Mouse (Mus musculus): ENCODE results near the gene Gsdma3. TPM values are rescaled to one million over a fixed set of nuclear protein-coding genes. Genes with fewer than 3 reads are reported as not detected.
"Not testable (repeated sequence)": the region's sequence is repeated elsewhere in the genome, so short reads cannot be mapped to it uniquely, and the experiment has no call there.

Gene Gsdma3
- polyA plus RNA-seq, 1 experiment from 2014 or later = not detected

DNA sequence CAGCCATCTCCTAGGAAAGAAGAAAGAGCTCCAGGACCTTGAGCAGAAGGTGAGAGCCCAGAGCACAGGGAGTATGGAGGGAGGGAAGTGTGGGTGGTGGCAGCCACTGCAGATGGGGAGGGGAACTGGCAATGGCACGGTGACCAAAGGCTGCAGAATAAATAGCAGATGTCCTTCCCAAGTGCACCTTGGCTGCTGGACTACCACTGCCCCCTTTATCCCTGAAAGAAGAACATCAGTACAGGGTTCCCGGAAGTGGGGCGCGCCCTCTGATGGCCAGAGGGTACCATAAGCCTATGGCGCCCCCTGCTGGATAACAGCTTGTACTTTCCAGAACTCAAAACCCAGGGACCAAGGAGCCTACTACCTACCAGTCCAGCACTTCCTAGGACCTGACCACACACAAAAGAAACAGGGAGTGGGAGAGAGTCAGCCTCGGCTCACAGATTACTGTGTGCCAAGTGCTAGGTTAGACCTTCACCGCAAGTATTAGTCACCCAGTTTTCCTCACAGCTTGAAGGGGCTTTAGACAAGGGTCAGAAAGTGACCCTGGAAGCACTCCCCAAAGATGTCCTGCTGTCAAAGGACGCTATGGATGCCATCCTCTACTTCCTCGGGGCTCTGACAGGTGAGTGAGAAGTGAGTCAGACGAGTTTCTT, 9.3 kb downstream of the Gsdma3 start:
- not testable (repeated sequence) for ATAC-seq; H3K36me3 ChIP-seq (ENCODE audit: poor library complexity, severe bottlenecking); H3K9ac ChIP-seq; H3K27ac ChIP-seq; H3K9me3 ChIP-seq (replicated peaks); H3K4me3 ChIP-seq; H3K27me3 ChIP-seq; H3K4me2 ChIP-seq; H3K4me1 ChIP-seq
- whole genome bisulfite sequencing = 35% methylated on average over 10 of the region's 10 CpGs

- no peaks in the 10 kb centered on the region for H3K9me3 ChIP-seq (replicated peaks)
- 89% methylated on average over 1 of the region's 1 CpGs for WGBS
- no peak overlapping the region for H3K4me2 ChIP-seq
- H3K36me3 ChIP-seq (ENCODE audit: poor library complexity, severe bottlenecking) = no peaks in the 10 kb centered on the region
- no peak overlapping the region for H3K27ac ChIP-seq
- no peak overlapping the region for H3K4me3 ChIP-seq
- ATAC-seq = no peak
- no peaks in the 10 kb centered on the region for H3K4me1 ChIP-seq
- no peak overlapping the region for H3K9ac ChIP-seq
- H3K27me3 ChIP-seq = no peaks in the 10 kb centered on the region
Observed at GRCm38 (mm10) chr11:98637501-98637900, 11.3 kb downstream of the Gsdma3 start.

DNA sequence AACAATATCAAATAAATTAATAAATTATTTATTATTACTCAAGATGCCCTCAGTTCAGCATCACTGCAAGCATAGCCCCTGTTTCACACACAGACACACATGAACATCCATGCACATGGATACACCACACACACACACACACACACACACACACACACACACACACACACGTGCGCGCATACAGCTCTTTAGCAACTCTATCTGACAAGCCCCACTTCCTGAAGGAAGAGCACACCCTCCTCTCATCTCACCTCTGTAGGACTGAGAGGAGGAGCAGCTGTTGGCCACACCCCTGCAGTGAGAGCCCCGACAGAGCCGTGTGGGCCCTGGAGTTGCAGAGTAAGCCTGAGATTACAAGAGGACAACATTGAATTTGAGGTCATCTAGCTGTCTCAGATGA, 13.9 kb downstream of the Gsdma3 start:
- no peaks in the 10 kb centered on the region for H3K9me3 ChIP-seq (replicated peaks)
- H3K36me3 ChIP-seq (ENCODE audit: poor library complexity, severe bottlenecking) = no peaks in the 10 kb centered on the region
- no peak overlapping the region for H3K4me2 ChIP-seq
- no peak overlapping the region for H3K4me3 ChIP-seq
- 77% methylated on average over 5 of the region's 5 CpGs for WGBS
- H3K27me3 ChIP-seq = no peaks in the 10 kb centered on the region; the same call in 1 of the 2 replicates
- no peaks in the 10 kb centered on the region for H3K4me1 ChIP-seq
- H3K9ac ChIP-seq = no peak overlapping the region
- H3K27ac ChIP-seq = no peak overlapping the region
- no peak for ATAC-seq

DNA sequence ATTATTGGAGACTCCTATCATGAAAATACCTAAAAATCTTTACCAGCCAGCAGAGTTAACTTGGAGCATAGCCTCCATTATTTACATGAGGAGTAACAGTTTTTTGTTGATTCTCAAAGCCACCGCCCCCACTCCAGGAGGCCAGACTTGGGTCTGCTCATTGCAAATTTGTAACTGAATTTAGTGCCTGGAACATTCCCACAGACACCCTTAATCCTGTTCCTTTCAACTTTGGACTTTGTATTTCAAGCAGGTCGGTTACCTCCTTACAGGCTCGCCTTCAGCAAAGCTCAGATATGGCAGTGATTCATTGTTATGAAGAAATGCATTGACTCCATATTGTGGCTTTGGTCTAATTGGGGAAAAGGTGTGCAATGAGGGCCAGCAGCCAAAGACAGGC, 18.6 kb downstream of the Gsdma3 start:
- no peak overlapping the region for H3K27ac ChIP-seq
- H3K9me3 ChIP-seq (replicated peaks) = no peaks in the 10 kb centered on the region
- 85% methylated on average over 3 of the region's 3 CpGs for WGBS
- H3K4me2 ChIP-seq = no peak overlapping the region
- ATAC-seq = no peak
- no peak overlapping the region for H3K9ac ChIP-seq
- H3K36me3 ChIP-seq (ENCODE audit: poor library complexity, severe bottlenecking) = no peaks in the 10 kb centered on the region
- no peak overlapping the region for H3K4me3 ChIP-seq
- H3K4me1 ChIP-seq = no peaks in the 10 kb centered on the region
- no peaks in the 10 kb centered on the region; the same call in 1 of the 2 replicates for H3K27me3 ChIP-seq

GRCm38 (mm10) chr11:98645946-98646345, 19.8 kb downstream of the Gsdma3 start:
- 84% methylated on average over 2 of the region's 2 CpGs for WGBS
- no peak for ATAC-seq
- H3K9me3 ChIP-seq (replicated peaks) = no peaks in the 10 kb centered on the region
- no peaks in the 10 kb centered on the region for H3K4me1 ChIP-seq
- no peak overlapping the region for H3K4me3 ChIP-seq
- H3K36me3 ChIP-seq (ENCODE audit: poor library complexity, severe bottlenecking) = no peaks in the 10 kb centered on the region
- H3K9ac ChIP-seq = no peak overlapping the region
- no peak overlapping the region for H3K27ac ChIP-seq
- no peak overlapping the region for H3K4me2 ChIP-seq
- no peaks in the 10 kb centered on the region; the same call in 1 of the 2 replicates for H3K27me3 ChIP-seq

DNA sequence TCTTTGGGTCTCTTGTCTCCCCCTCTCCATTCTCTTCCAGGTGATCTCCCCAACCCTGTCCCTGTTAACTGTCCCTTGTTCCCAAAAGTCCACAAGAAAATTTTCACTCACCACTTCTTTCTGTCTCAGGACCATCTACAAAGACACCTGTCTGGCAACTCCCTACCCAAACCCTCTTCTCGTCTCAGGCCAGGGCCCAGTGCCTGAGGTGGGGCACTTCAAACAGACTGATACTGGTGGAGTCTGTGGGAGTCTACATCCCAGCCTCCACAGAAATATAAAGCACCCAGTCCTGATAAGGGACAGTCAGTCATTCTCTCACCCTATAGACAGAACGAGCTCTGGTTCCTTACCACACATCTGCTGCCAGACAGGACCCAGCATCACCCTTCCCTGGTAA, 20.3 kb downstream of the Gsdma3 start, which contains the start of gene Gsdma2:
Gsdma2 (plus strand) TSS at position 301 of the 400 bp plus-strand sequence.
- Histone ChIP-seq H3K9me3 (replicated peaks) (no peaks in the 10 kb centered on the region), H3K27ac (no peak within 1 kb of the TSS), H3K4me2 (no peak within 1 kb of the TSS), H3K4me3 (no peak within 1 kb of the TSS), H3K36me3 (ENCODE audit: poor library complexity, severe bottlenecking) (no peaks in the 10 kb centered on the region), H3K9ac (no peak within 1 kb of the TSS), H3K27me3 (no peaks in the 10 kb centered on the region; the same call in 1 of the 2 replicates), H3K4me1 (no peaks in the 10 kb centered on the region)
- 73% methylated on average over 2 of the region's 2 CpGs for WGBS
- no peak for ATAC-seq

GRCm38 (mm10) chr11:98655076-98655475, 28.9 kb downstream of the Gsdma3 start:
- H3K9me3 ChIP-seq (replicated peaks); H3K9ac ChIP-seq; H3K4me3 ChIP-seq; H3K27me3 ChIP-seq; H3K27ac ChIP-seq; H3K36me3 ChIP-seq (ENCODE audit: poor library complexity, severe bottlenecking); H3K4me1 ChIP-seq; ATAC-seq; H3K4me2 ChIP-seq: not testable (repeated sequence)
- 12% methylated on average over 7 of the region's 7 CpGs for WGBS

GRCm38 (mm10) chr11:98660517-98660916, 34.4 kb downstream of the Gsdma3 start:
- Histone ChIP-seq H3K9me3 (replicated peaks) (no peaks in the 10 kb centered on the region), H3K4me3 (no peak overlapping the region), H3K9ac (no peak overlapping the region), H3K27me3 (0 out of 2 replicates have a peak, but pooled peaks cover 8% of the 10 kb centered on the region), H3K4me1 (no peaks in the 10 kb centered on the region), H3K27ac (no peak overlapping the region), H3K4me2 (peak overlapping the region; percentile 18; the same call in 1 of the 2 replicates), H3K36me3 (ENCODE audit: poor library complexity, severe bottlenecking) (no peaks in the 10 kb centered on the region)
- 10% methylated on average over 6 of the region's 6 CpGs for WGBS
- peak; percentile 65; the same call in 1 of the 2 replicates for ATAC-seq

- no peak within 1 kb of the TSS for H3K9ac ChIP-seq
- no peak for ATAC-seq
- H3K4me2 ChIP-seq = no peak within 1 kb of the TSS
- no peaks in the 10 kb centered on the region for H3K4me1 ChIP-seq
- H3K36me3 ChIP-seq (ENCODE audit: poor library complexity, severe bottlenecking) = no peaks in the 10 kb centered on the region
- H3K27ac ChIP-seq = no peak within 1 kb of the TSS
- 19% methylated on average over 4 of the region's 4 CpGs for WGBS
- no peaks in the 10 kb centered on the region for H3K9me3 ChIP-seq (replicated peaks)
- peaks cover 29% of the 10 kb centered on the region for H3K27me3 ChIP-seq
- H3K4me3 ChIP-seq = no peak within 1 kb of the TSS
Observed at GRCm38 (mm10) chr11:98664091-98664490, 37.9 kb downstream of the Gsdma3 start, which contains the start of gene Gsdma. Gene Gsdma (plus strand): TSS chr11:98664351.

- H3K9ac ChIP-seq = no peak overlapping the region
- no peak overlapping the region for H3K4me2 ChIP-seq
- no peak overlapping the region for H3K4me3 ChIP-seq
- H3K36me3 ChIP-seq (ENCODE audit: poor library complexity, severe bottlenecking) = no peaks in the 10 kb centered on the region
- H3K27ac ChIP-seq = no peak overlapping the region
- H3K4me1 ChIP-seq = no peaks in the 10 kb centered on the region
- 81% methylated on average over 2 of the region's 2 CpGs for WGBS
- peaks cover 46% of the 10 kb centered on the region for H3K27me3 ChIP-seq
- no peaks in the 10 kb centered on the region for H3K9me3 ChIP-seq (replicated peaks)
- no peak for ATAC-seq
Observed at GRCm38 (mm10) chr11:98668984-98669383, 42.8 kb downstream of the Gsdma3 start.

DNA sequence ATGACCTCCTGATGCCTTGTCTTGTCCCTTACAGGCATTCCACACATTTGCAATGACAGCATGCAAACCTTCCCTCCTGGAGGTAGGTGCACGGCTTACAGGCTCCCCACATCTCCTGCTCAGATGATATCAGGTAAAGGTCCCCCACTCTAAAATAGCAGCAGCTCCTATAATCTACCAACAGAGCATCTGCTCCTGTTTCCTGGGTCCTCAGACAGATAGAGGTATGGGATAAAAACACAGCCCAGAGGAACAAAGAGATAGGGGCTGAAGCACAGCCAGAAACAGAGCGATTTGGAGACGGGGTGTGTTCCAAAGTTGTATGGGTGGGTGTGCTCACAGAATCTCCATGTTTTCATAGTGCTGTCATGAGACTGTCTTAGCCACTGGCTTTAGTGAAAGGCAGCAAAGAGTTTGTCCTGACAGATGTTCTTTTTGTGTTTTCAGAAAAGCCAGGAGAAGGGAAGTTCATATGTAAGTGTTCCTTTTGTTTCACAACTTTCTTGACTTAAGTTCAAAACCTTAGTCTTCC, 45.2 kb downstream of the Gsdma3 start:
- no peak overlapping the region for H3K9ac ChIP-seq
- no peaks in the 10 kb centered on the region for H3K36me3 ChIP-seq (ENCODE audit: poor library complexity, severe bottlenecking)
- no peaks in the 10 kb centered on the region for H3K4me1 ChIP-seq
- no peak for ATAC-seq
- 71% methylated on average over 3 of the region's 3 CpGs for WGBS
- H3K9me3 ChIP-seq (replicated peaks) = no peaks in the 10 kb centered on the region
- peaks cover 38% of the 10 kb centered on the region for H3K27me3 ChIP-seq
- H3K4me3 ChIP-seq = no peak overlapping the region
- no peak overlapping the region for H3K4me2 ChIP-seq
- no peak overlapping the region for H3K27ac ChIP-seq

DNA sequence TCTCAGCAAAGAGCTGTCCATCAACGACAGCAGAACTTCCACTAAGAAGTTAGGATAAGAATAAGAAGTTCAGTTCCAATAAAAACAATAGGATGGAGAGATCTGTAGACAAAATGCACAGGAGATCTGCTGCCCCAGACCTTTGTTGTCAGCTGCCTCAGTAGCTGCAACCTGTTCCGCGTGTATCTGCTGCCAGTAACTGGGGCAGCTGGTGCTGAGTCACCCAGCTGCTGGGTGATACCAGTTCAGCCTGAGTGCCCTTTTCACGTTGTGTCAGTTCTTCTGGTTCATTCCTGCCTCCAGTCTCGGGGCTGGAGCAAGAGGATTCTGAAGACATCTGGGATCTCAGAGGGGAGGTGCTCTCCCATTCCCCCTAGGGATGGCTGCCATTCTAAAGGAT, 45.7 kb downstream of the Gsdma3 start:
- no peaks in the 10 kb centered on the region for H3K9me3 ChIP-seq (replicated peaks)
- H3K4me3 ChIP-seq = no peak overlapping the region
- H3K9ac ChIP-seq = no peak overlapping the region
- no peak for ATAC-seq
- no peaks in the 10 kb centered on the region for H3K4me1 ChIP-seq
- no peak overlapping the region for H3K4me2 ChIP-seq
- no peak overlapping the region for H3K27ac ChIP-seq
- H3K36me3 ChIP-seq (ENCODE audit: poor library complexity, severe bottlenecking) = no peaks in the 10 kb centered on the region
- WGBS = 68% methylated on average over 5 of the region's 5 CpGs
- H3K27me3 ChIP-seq = peaks cover 37% of the 10 kb centered on the region

DNA sequence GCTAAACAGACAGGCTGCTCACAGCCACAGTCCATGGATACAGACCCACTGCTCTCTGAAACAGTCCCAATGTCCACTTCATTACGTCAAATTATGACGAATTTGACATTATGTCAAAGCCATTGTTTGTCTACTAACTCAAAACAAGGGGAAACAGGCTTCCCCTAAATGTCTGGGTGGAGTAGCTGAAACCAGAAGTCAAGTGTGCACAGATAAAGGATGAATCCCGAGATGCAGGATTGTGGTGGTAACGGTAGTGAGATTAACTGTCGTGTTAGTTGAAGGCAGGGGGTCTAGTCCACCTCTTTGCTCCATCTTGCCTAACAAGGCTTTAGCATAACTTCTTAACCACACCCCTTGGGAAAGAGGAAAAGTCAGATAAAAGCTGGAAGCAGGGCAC, 46.3 kb downstream of the Gsdma3 start:
- H3K36me3 ChIP-seq (ENCODE audit: poor library complexity, severe bottlenecking) = no peaks in the 10 kb centered on the region

More for the DNA sequence above, 46.3 kb downstream of the Gsdma3 start:
- Histone ChIP-seq H3K9ac (no peak overlapping the region), H3K4me3 (no peak overlapping the region), H3K4me1 (no peaks in the 10 kb centered on the region), H3K9me3 (replicated peaks) (no peaks in the 10 kb centered on the region), H3K27me3 (peaks cover 31% of the 10 kb centered on the region), H3K4me2 (no peak overlapping the region), H3K27ac (no peak overlapping the region)
- no peak for ATAC-seq
- 88% methylated on average over 5 of the region's 5 CpGs for WGBS
